Mouse (Mus musculus) limb, embryonic 14.5 days (tissue): ENCODE data around the gene Fam198b. TPM values are rescaled to one million over a fixed set of nuclear protein-coding genes. Genes with fewer than 3 reads are reported as not detected.

Experiments used
- ATAC-seq: fragments of 200-750 bp; cut with Nextera tagmentation; 2 replicates; pipeline ENCODE4 v1.8.0; 2017; ENCODE audit warnings: low read depth, moderate number of reproducible peaks, moderate TSS enrichment; ENCODE audit not compliant: low FRiP score
- DNase-seq: peaks from one replicate; pipeline ENCODE4 v3.0.0-alpha.2; 2015; ENCODE audit warnings: low spot score
- H3K27ac ChIP-seq: fragments of 300-500 bp; sonication (generic); replicated peaks from 2 replicates; pipeline ENCODE4 v1.5.1; 2014; ENCODE audit warnings: low read depth, mild to moderate bottlenecking, low read length, moderate library complexity, mixed read lengths
- H3K27me3 ChIP-seq: fragments of 300-500 bp; sonication (generic); 2 replicates; pipeline ENCODE4 v1.6.1; 2014; ENCODE audit warnings: low read length, mixed read lengths; ENCODE audit not compliant: control insufficient read depth, insufficient read depth
- H3K36me3 ChIP-seq: fragments of 300-500 bp; sonication (generic); 2 replicates; pipeline ENCODE4 v1.6.1; 2014; ENCODE audit warnings: mild to moderate bottlenecking, low read length, moderate library complexity, mixed read lengths; ENCODE audit not compliant: control insufficient read depth, insufficient read depth
- H3K4me1 ChIP-seq: fragments of 300-500 bp; sonication (generic); 2 replicates; pipeline ENCODE4 v1.6.1; 2014; ENCODE audit warnings: antibody characterized with exemption, low read length, mixed read lengths; ENCODE audit not compliant: control insufficient read depth, insufficient read depth
- H3K4me2 ChIP-seq: fragments of 300-500 bp; sonication (generic); replicated peaks from 2 replicates; pipeline ENCODE4 v1.6.1; 2014; ENCODE audit warnings: low read depth, mild to moderate bottlenecking, low read length, moderate library complexity; ENCODE audit not compliant: severe bottlenecking
- H3K4me3 ChIP-seq: fragments of 300-500 bp; sonication (generic); replicated peaks from 2 replicates; pipeline ENCODE4 v1.5.1; 2014; ENCODE audit warnings: low read length
- H3K9ac ChIP-seq: fragments of 300-500 bp; sonication (generic); 2 replicates; pipeline ENCODE4 v1.6.1; 2014; ENCODE audit warnings: mild to moderate bottlenecking, low read depth, low read length, moderate library complexity; ENCODE audit not compliant: severe bottlenecking
- H3K9me3 ChIP-seq: fragments of 300-500 bp; sonication (generic); 2 replicates; pipeline ENCODE4 v1.6.1; 2016; ENCODE audit warnings: low read length; ENCODE audit not compliant: control insufficient read depth
- POLR2A ChIP-seq: fragments of 200-500 bp; IDR thresholded peaks from 2 replicates; pipeline ENCODE4 v1.8.0; 2012; ENCODE audit warnings: inconsistent platforms, mild to moderate bottlenecking, moderate library complexity, borderline replicate concordance; ENCODE audit not compliant: insufficient read depth, insufficient read length; ENCODE audit errors: extremely low read depth
- WGBS: fragments of 180-500 bp; shearing (Covaris S2); extraction: QIAGEN DNeasy Blood & Tissue Kit; methylation state at CpG from one replicate; pipeline ENCODE4 v1.1.7; 2014; 5-methylcytosine and 5-hydroxymethylcytosine counted together
- polyA plus RNA-seq, 2 experiments: library from polyadenylated mRNA; depleted of rRNA in 1 of 2; stranded (reverse) in 1 of 2; unstranded in 1 of 2; fragments of >200 nt; fragmentation: Nextera tagmentation in 1 of 2; extraction: Ambion mirVana in 1 of 2; gene quantifications; 2 replicates each; pipeline versions ENCODE4 v1.2.1 to v1.2.3; 2012 to 2014

The Fam198b gene
- polyA plus RNA-seq, 2 experiments, result 8.1 to 9.5 TPM

DNA sequence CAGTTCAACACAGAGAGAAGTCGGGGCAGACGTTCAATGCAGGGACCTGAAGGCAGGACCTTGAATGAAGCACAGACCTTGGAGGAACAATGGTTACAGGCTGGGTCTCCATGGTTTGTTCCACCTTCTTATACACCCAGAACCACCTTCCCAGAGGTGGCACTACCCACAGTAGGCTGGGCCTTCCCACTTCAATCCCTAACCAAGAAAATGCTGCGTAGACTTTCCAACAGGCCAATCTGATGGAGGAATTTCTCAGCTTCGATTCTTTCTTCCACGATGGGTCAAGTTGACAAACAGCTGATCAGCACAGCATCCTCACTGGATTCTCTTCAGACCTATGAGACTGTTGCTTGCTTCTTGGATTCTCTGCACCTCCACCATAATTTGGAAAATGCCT lies 8.9 kb upstream of the Fam198b start:
- Histone ChIP-seq H3K27me3 (no peaks in the 10 kb centered on the region), H3K9ac (no peak overlapping the region), H3K36me3 (no peaks in the 10 kb centered on the region), H3K9me3 (no peaks in the 10 kb centered on the region), H3K4me1 (no peaks in the 10 kb centered on the region), H3K4me2 (no peak overlapping the region), H3K4me3 (no peak overlapping the region), H3K27ac (no peak overlapping the region)
- ATAC-seq, result no peak
- no peak for TF ChIP-seq POLR2A
- 88% methylated on average over 5 of the region's 5 CpGs for WGBS
- no peak for DNase-seq

DNA sequence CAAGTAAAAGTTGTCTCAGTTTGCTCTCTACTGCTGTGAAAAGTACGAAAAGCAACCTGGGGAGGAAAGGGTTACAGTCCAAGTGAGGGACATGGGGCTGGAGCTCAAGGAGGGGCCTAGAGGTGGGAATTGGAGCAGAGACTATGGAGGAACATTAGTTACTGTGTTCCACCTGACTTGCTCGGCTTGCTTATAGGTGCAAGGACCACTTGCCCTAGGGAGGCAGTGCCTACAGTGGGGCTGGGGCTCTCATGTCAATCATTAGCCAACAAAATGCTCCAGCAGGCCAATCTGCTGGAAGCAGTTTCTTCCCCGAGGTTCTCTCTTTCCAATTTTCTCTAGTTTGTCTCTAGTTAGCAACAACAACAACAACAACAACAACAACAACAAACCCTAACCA lies 6.0 kb upstream of the Fam198b start:
- DNase-seq (no peak), ATAC-seq (no peak)
- Histone ChIP-seq H3K4me3 (no peak overlapping the region), H3K9ac (no peak overlapping the region), H3K4me2 (no peak overlapping the region), H3K27ac (no peak overlapping the region), H3K27me3 (no peaks in the 10 kb centered on the region), H3K9me3 (no peaks in the 10 kb centered on the region), H3K36me3 (no peaks in the 10 kb centered on the region), H3K4me1 (no peaks in the 10 kb centered on the region)
- 60% methylated on average over 3 of the region's 3 CpGs for WGBS
- TF ChIP-seq POLR2A, result no peak

DNA sequence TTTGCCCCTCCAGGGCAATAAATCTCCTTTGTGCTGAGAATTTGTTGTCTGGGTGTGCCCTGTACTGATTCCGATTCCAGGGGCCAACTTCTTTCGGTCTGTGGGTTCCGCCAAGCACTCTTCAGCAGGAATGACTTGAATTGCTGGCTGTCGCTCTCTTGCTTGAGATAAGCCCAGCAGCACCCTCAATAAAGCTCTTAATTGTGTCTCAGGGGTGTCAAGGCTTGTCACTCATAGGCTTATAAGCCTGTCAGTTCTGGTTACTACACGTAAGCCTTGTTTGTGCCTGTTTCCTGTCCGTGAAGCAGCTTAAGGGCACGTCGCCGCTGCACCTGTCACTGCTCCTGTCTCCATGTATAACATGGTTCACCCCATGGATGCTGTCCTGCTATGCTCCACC lies 5.1 kb upstream of the Fam198b start:
- Histone ChIP-seq H3K4me3 (no peak overlapping the region), H3K9me3 (no peaks in the 10 kb centered on the region), H3K4me2 (no peak overlapping the region), H3K9ac (no peak overlapping the region), H3K4me1 (peaks cover under 1% of the 10 kb centered on the region; the same call in 1 of the 2 replicates), H3K27ac (no peak overlapping the region), H3K27me3 (no peaks in the 10 kb centered on the region), H3K36me3 (no peaks in the 10 kb centered on the region)
- DNase-seq (no peak), ATAC-seq (no peak)
- TF ChIP-seq POLR2A, result no peak
- 32% methylated on average over 9 of the region's 9 CpGs for WGBS

DNA sequence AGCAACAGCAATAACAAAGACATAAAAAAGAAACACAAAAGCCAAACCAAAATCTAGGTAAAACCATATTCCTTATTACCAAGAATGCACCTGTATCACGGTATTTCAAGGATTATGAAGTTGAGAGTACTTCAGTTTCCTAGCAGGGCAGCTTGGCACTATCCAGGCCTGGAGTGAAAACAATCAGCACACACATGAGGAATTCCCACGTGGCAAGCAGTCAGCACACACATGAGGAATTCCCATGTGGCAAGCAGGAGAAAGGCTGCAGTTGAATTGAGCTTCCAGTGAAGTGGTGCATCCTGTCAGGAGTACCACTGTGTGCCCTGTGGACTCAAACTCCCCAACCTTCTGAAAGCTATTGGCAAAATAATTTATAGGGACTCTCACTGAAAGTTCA lies 2.7 kb upstream of the Fam198b start:
- ATAC-seq, result no peak
- DNase-seq, result no peak
- Histone ChIP-seq H3K9me3 (no peaks in the 10 kb centered on the region), H3K4me3 (no peak overlapping the region), H3K36me3 (no peaks in the 10 kb centered on the region), H3K27me3 (no peaks in the 10 kb centered on the region), H3K4me1 (peaks cover 18% of the 10 kb centered on the region), H3K27ac (no peak overlapping the region), H3K4me2 (no peak overlapping the region), H3K9ac (no peak overlapping the region)
- TF ChIP-seq POLR2A, result no peak
- 67% methylated on average over 2 of the region's 2 CpGs for WGBS

DNA sequence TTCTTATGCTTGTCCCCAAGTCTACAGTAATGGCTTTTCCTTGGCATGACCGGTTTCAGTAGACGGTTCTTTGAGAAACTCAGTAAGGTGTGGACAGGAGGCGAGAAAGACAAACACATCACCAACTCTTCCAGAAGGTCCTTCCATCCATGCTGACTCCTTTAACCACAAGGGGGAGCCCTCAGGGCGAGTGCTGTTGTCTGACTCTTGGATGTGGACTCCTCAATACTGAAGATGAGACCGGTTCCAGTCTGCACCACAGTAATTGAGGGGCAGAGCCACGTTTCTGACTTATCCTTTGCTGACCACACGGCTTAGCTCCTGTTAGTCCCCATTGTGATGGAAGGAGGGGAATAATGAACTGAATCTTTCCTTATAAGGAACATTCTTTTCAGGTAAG lies 1.2 kb upstream of the Fam198b start:
- ATAC-seq (no peak), DNase-seq (peak; percentile 56)
- Histone ChIP-seq H3K4me2 (no peak overlapping the region), H3K27ac (no peak overlapping the region), H3K27me3 (no peaks in the 10 kb centered on the region), H3K4me1 (peaks cover 22% of the 10 kb centered on the region), H3K36me3 (no peaks in the 10 kb centered on the region), H3K9me3 (no peaks in the 10 kb centered on the region), H3K9ac (no peak overlapping the region), H3K4me3 (no peak overlapping the region)
- 51% methylated on average over 7 of the region's 7 CpGs for WGBS
- TF ChIP-seq POLR2A, result no peak

DNA sequence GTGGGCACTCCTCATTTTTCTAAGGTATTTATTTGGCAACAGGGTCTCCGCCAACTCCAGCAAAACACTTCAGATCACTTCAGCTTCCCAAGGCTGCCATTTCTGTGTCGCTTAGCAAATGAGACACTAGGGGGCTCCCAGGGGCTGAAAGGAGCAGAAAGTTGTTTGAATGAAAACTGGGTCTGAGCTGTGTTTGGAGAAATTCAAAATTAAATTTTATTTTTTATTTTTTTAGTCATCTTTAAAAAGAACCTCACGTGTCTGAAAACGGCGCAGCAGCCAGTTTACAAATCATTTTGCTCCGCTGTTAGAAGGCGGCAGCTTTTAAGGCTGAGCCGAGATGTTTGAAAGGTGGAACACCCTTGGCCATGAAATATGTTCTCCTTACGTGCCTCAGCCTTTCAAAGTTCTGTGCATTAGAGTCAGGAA lies 442 bp downstream of the Fam198b start:
- H3K36me3 ChIP-seq, result no peaks in the 10 kb centered on the region
- TF ChIP-seq POLR2A, result no peak

More for the DNA sequence above, 442 bp downstream of the Fam198b start:
- H3K4me1 ChIP-seq, result peaks cover 22% of the 10 kb centered on the region
- H3K4me3 ChIP-seq, result peak overlapping the region; percentile 28
- ATAC-seq, result no peak
- H3K27me3 ChIP-seq, result no peaks in the 10 kb centered on the region
- no peaks in the 10 kb centered on the region for H3K9me3 ChIP-seq
- H3K4me2 ChIP-seq, result peak overlapping the region; percentile 58
- H3K9ac ChIP-seq, result peak overlapping the region; percentile 38; the same call in 1 of the 2 replicates
- 5% methylated on average over 9 of the region's 9 CpGs for WGBS
- H3K27ac ChIP-seq, result peak overlapping the region; percentile 61
- DNase-seq, result peak; percentile 53
